ENCODE assay signal across 10 mouse cellular contexts in genomic region chr5:115529364-115529741, GRCm38 (mm10). TPM values are rescaled to one million over a fixed set of nuclear protein-coding genes. Genes with fewer than 3 reads are reported as not detected.
DNase-seq lines count a peak whose midpoint lies in the region; ATAC-seq and TF ChIP-seq lines count a peak whose summit lies in the region.
"Had no signal": no experiment of that assay in that cellular context is flagged by ENCODE, and none has a peak within 500 bp of the region (broad histone marks: within the 10 kb centered on the region; RNA-seq: fewer than 3 reads in every experiment).

No protein-coding gene starts in this region.

- no peak overlapping the region; the same call in 1 of the 2 replicates for H3K9ac ChIP-seq in heart, embryonic 11.5 days (ENCODE audit: low read depth, low read length)
- H3K9ac ChIP-seq in lung, postnatal 0 days (replicated peaks; ENCODE audit: low read depth): 0 out of 2 replicates have a peak overlapping the region, but pooled peaks have one; percentile 5
- no peak overlapping the region for H3K9ac ChIP-seq in hindbrain, embryonic 15.5 days
- no peak overlapping the region for H3K9ac ChIP-seq in neural tube, embryonic 15.5 days (replicated peaks)

- ATAC-seq in heart, embryonic 11.5 days (replicated peaks; ENCODE audit: insufficient number of reproducible peaks, low FRiP score, low TSS enrichment): no peak
- peak; percentile 12 for ATAC-seq in lung, postnatal 0 days
- no peak for ATAC-seq in hindbrain, embryonic 15.5 days (ENCODE audit: low FRiP score, low read depth)
- ATAC-seq in neural tube, embryonic 15.5 days (ENCODE audit: low FRiP score): no peak

- peak overlapping the region; percentile 2 for H3K27ac ChIP-seq in heart, embryonic 11.5 days (ENCODE audit: low read depth, low read length)
- peak overlapping the region; percentile 92 for H3K27ac ChIP-seq in lung, postnatal 0 days (ENCODE audit: low read length)
- 0 out of 2 replicates have a peak overlapping the region, but pooled peaks have one; percentile 47 for H3K27ac ChIP-seq in hindbrain, embryonic 15.5 days (replicated peaks)
- peak overlapping the region; percentile 57 for H3K27ac ChIP-seq in neural tube, embryonic 15.5 days (replicated peaks)

- DNase-seq in heart, postnatal 4 days: no peak
- DNase-seq in lung, postnatal 0 days (ENCODE audit: low spot score): no peak
- DNase-seq in lung, postnatal 10 days: no peak
- DNase-seq in urinary bladder, postnatal 14 days (ENCODE audit: low spot score): no peak
- no peak for DNase-seq in adrenal gland, adult 8-10 months
- DNase-seq: adrenal gland, postnatal 10 days; right cerebral cortex, postnatal 25 days had no signal

- 0 out of 2 replicates have a peak overlapping the region, but pooled peaks have one; percentile 4 for H3K4me2 ChIP-seq in heart, embryonic 11.5 days
- H3K4me2 ChIP-seq in lung, postnatal 0 days (replicated peaks; ENCODE audit: low read depth, low read length): peak overlapping the region; percentile 35; the same call in 1 of the 2 replicates
- no peak overlapping the region for H3K4me2 ChIP-seq in hindbrain, embryonic 15.5 days
- no peak overlapping the region for H3K4me2 ChIP-seq in neural tube, embryonic 15.5 days

- H3K4me1 ChIP-seq in heart, embryonic 11.5 days (ENCODE audit: control insufficient read depth, insufficient read depth, low read length): peaks cover 66% of the 10 kb centered on the region
- peaks cover 45% of the 10 kb centered on the region for H3K4me1 ChIP-seq in lung, postnatal 0 days (ENCODE audit: insufficient read depth, low read depth, low read length)
- H3K4me1 ChIP-seq in hindbrain, embryonic 15.5 days (replicated peaks): peaks cover 43% of the 10 kb centered on the region
- H3K4me1 ChIP-seq in neural tube, embryonic 15.5 days: peaks cover 63% of the 10 kb centered on the region

- 0 out of 2 replicates have a peak, but pooled peaks cover 3% of the 10 kb centered on the region for H3K36me3 ChIP-seq in heart, embryonic 11.5 days (ENCODE audit: control insufficient read depth, insufficient read depth, low read length)
- H3K36me3 ChIP-seq in lung, postnatal 0 days (ENCODE audit: insufficient read depth, low read length): no peaks in the 10 kb centered on the region
- H3K36me3 ChIP-seq in hindbrain, embryonic 15.5 days: no peaks in the 10 kb centered on the region
- no peaks in the 10 kb centered on the region for H3K36me3 ChIP-seq in neural tube, embryonic 15.5 days

- TF ChIP-seq CTCF in lung, postnatal 0 days (IDR thresholded peaks at IDR 0.05): no peak

- no peak for TF ChIP-seq EP300 in lung, postnatal 0 days (IDR thresholded peaks at IDR 0.05)

- WGBS in heart, embryonic 11.5 days (ENCODE audit: insufficient replicate concordance): 40% methylated on average over 8 of the region's 8 CpGs
- 22% methylated on average over 8 of the region's 8 CpGs for WGBS in lung, postnatal 0 days
- WGBS in hindbrain, embryonic 15.5 days: 76% methylated on average over 8 of the region's 8 CpGs
- WGBS in neural tube, embryonic 15.5 days: 79% methylated on average over 8 of the region's 8 CpGs

- H3K27me3 ChIP-seq in heart, embryonic 11.5 days (ENCODE audit: control insufficient read depth, insufficient read depth, low read length): no peaks in the 10 kb centered on the region
- no peaks in the 10 kb centered on the region for H3K27me3 ChIP-seq in lung, postnatal 0 days (replicated peaks; ENCODE audit: insufficient read depth, low read length)
- H3K27me3 ChIP-seq in hindbrain, embryonic 15.5 days: no peaks in the 10 kb centered on the region
- no peaks in the 10 kb centered on the region for H3K27me3 ChIP-seq in neural tube, embryonic 15.5 days (replicated peaks)

- no peak overlapping the region for H3K4me3 ChIP-seq in heart, embryonic 11.5 days (ENCODE audit: low read depth, low read length)
- H3K4me3 ChIP-seq in lung, postnatal 0 days (ENCODE audit: low read depth, low read length): no peak overlapping the region
- H3K4me3 ChIP-seq in hindbrain, embryonic 15.5 days: no peak overlapping the region
- H3K4me3 ChIP-seq in neural tube, embryonic 15.5 days (replicated peaks): no peak overlapping the region

- no peaks in the 10 kb centered on the region for H3K9me3 ChIP-seq in heart, embryonic 11.5 days (replicated peaks; ENCODE audit: control insufficient read depth, low read length)
- H3K9me3 ChIP-seq in lung, postnatal 0 days (ENCODE audit: low read length): no peaks in the 10 kb centered on the region
- no peaks in the 10 kb centered on the region for H3K9me3 ChIP-seq in hindbrain, embryonic 15.5 days
- no peaks in the 10 kb centered on the region for H3K9me3 ChIP-seq in neural tube, embryonic 15.5 days (replicated peaks)

RNA-seq across cellular contexts. Expression of gene Pxn, which starts 22.9 kb away (rescaled TPM):
- 11.7 and 14.4 TPM in 2 replicates for polyA plus RNA-seq in heart, embryonic 11.5 days (2014; fragmentation: Nextera tagmentation; extraction: Ambion mirVana)
- 10 to 100 TPM; 62.9 to 66.0 TPM for total RNA-seq in heart, postnatal 4 days (2021)
- polyA plus RNA-seq in lung, postnatal 0 days (2015; fragmentation: Nextera tagmentation; extraction: Ambion mirVana): 56.4 and 59.3 TPM in 2 replicates
- 22.0 and 24.3 TPM in 2 replicates for polyA plus RNA-seq in hindbrain, embryonic 15.5 days (2015; fragmentation: Nextera tagmentation; extraction: Ambion mirVana)
- polyA plus RNA-seq in neural tube, embryonic 15.5 days (2015; fragmentation: Nextera tagmentation; extraction: Ambion mirVana): 21.3 and 28.2 TPM in 2 replicates
- 10 to 100 TPM; 32.1 to 64.5 (median 44.8) TPM for total RNA-seq in adrenal gland, adult 8-10 months (2022)

RNA-seq across cellular contexts. Expression of gene Rplp0, which starts 29.9 kb away (rescaled TPM):
- 1,182 and 1,275 TPM in 2 replicates for polyA plus RNA-seq in heart, embryonic 11.5 days (2014; fragmentation: Nextera tagmentation; extraction: Ambion mirVana)
- total RNA-seq in heart, postnatal 4 days (2021): 100 to 1,000 TPM; 852 to 919 TPM
- 937 and 987 TPM in 2 replicates for polyA plus RNA-seq in lung, postnatal 0 days (2015; fragmentation: Nextera tagmentation; extraction: Ambion mirVana)
- 801 and 847 TPM in 2 replicates for polyA plus RNA-seq in hindbrain, embryonic 15.5 days (2015; fragmentation: Nextera tagmentation; extraction: Ambion mirVana)
- polyA plus RNA-seq in neural tube, embryonic 15.5 days (2015; fragmentation: Nextera tagmentation; extraction: Ambion mirVana): 785 and 1,036 TPM in 2 replicates
- total RNA-seq in adrenal gland, adult 8-10 months (2022): 100 to 1,000 TPM; 682 to 769 (median 720) TPM

RNA-seq across cellular contexts. Expression of gene Gcn1l1, which starts 35.7 kb away (rescaled TPM):
- polyA plus RNA-seq in heart, embryonic 11.5 days (2014; fragmentation: Nextera tagmentation; extraction: Ambion mirVana): 29.7 and 33.5 TPM in 2 replicates
- 10 to 100 TPM; 52.7 to 56.7 TPM for total RNA-seq in heart, postnatal 4 days (2021)
- polyA plus RNA-seq in lung, postnatal 0 days (2015; fragmentation: Nextera tagmentation; extraction: Ambion mirVana): 13.1 and 14.5 TPM in 2 replicates
- polyA plus RNA-seq in hindbrain, embryonic 15.5 days (2015; fragmentation: Nextera tagmentation; extraction: Ambion mirVana): 40.6 and 44.4 TPM in 2 replicates
- 35.7 and 37.6 TPM in 2 replicates for polyA plus RNA-seq in neural tube, embryonic 15.5 days (2015; fragmentation: Nextera tagmentation; extraction: Ambion mirVana)
- total RNA-seq in adrenal gland, adult 8-10 months (2022): 10 to 100 TPM; 69.2 to 98.2 (median 77.7) TPM

RNA-seq across cellular contexts. Expression of gene Sirt4, which starts 44.8 kb away (rescaled TPM):
- 15.8 and 19.2 TPM in 2 replicates for polyA plus RNA-seq in heart, embryonic 11.5 days (2014; fragmentation: Nextera tagmentation; extraction: Ambion mirVana)
- total RNA-seq in heart, postnatal 4 days (2021): 10 to 100 TPM; 10.5 to 12.7 TPM
- 15.7 and 18.0 TPM in 2 replicates for polyA plus RNA-seq in lung, postnatal 0 days (2015; fragmentation: Nextera tagmentation; extraction: Ambion mirVana)
- polyA plus RNA-seq in hindbrain, embryonic 15.5 days (2015; fragmentation: Nextera tagmentation; extraction: Ambion mirVana): 27.3 and 32.2 TPM in 2 replicates
- polyA plus RNA-seq in neural tube, embryonic 15.5 days (2015; fragmentation: Nextera tagmentation; extraction: Ambion mirVana): 31.0 and 37.1 TPM in 2 replicates
- 10 to 100 TPM; 24.6 to 53.8 (median 41.2) TPM for total RNA-seq in adrenal gland, adult 8-10 months (2022)

Comparison
In these comparisons a context has a peak if more than half of its experiments do, and no peak if none do; other contexts are left out.
1. H3K27ac ChIP-seq: peak in every context shown above with its lines; median percentile 92 in lung, postnatal 0 days; 57 in neural tube, embryonic 15.5 days; 47 in hindbrain, embryonic 15.5 days; 2 in heart, embryonic 11.5 days.
2. H3K4me2 ChIP-seq: peak in heart, embryonic 11.5 days (single experiment) and lung, postnatal 0 days (single experiment); none in hindbrain, embryonic 15.5 days (single experiment) and neural tube, embryonic 15.5 days (single experiment).